Comparison of ENCODE assay signal across 8 mouse cellular contexts in genomic region chr13:21750159-21751017, GRCm38 (mm10). TPM values are rescaled to one million over a fixed set of nuclear protein-coding genes. Genes with fewer than 3 reads are reported as not detected.
DNase-seq lines count a peak whose midpoint lies in the region; ATAC-seq and TF ChIP-seq lines count a peak whose summit lies in the region.
"Not testable (repeated sequence)": the region's sequence is repeated elsewhere in the genome, so short reads cannot be mapped to it uniquely, and the experiment has no call there.

TSS of gene Hist1h4k (minus strand) at chr13:21750505.

- peak; percentile 81 for ATAC-seq in Patski
- peak; percentile 87 for ATAC-seq in hindbrain, embryonic 13.5 days (ENCODE audit: low FRiP score)

- peak within 1 kb of the TSS; percentile 79 for H3K9ac ChIP-seq in hindbrain, embryonic 13.5 days

- peak within 1 kb of the TSS; percentile 93 for H3K27ac ChIP-seq in hindbrain, embryonic 13.5 days

- H3K27me3 ChIP-seq in Patski; hindbrain, embryonic 13.5 days: not testable (repeated sequence)

- H3K4me3 ChIP-seq in hindbrain, embryonic 13.5 days: peak within 1 kb of the TSS; percentile 57

- not testable (repeated sequence) for H3K9me3 ChIP-seq in hindbrain, embryonic 13.5 days

- CTCF ChIA-PET in Patski (lab: Charles Lee): interaction anchor here (2.0 kb wide), 1 partner anchor 12 kb away, joined by 5 read pairs; no protein-coding TSS in a partner anchor

- POLR2A ChIA-PET in Patski (lab: Charles Lee): interaction anchor here (0.7 to 2.2 kb wide), 2 partner anchors 15 kb away, joined by 3 to 5 read pairs; partner anchors contain the start of gene Hist1h4j

- TF ChIP-seq CTCF in Patski (IDR thresholded peaks at IDR 0.05): not testable (repeated sequence)

- H3K4me2 ChIP-seq in hindbrain, embryonic 13.5 days: peak within 1 kb of the TSS; percentile 84

- H3K4me1 ChIP-seq in hindbrain, embryonic 13.5 days (replicated peaks): peaks cover 37% of the 10 kb centered on the region

- in situ Hi-C loops in Patski (cut with MboI; ENCODE audit: low pct_unique_long_range_greater_than_20kb): not testable (repeated sequence)

- peak; percentile 33 for DNase-seq in Patski (ENCODE audit: low read depth, low spot score)
- DNase-seq in cerebellum, postnatal 14 days: peak; percentile 94 to 97
- peak; percentile 90 for DNase-seq in frontal cortex, postnatal 25 days (ENCODE audit: low spot score in 2 of 2)
- peak; percentile 89 to 92 for DNase-seq in layer of hippocampus, postnatal 14 days (ENCODE audit: low spot score in 2 of 2)
- DNase-seq in lung, postnatal 10 days: peak; percentile 91
- peak; percentile 93 for DNase-seq in ovary, postnatal 14 days (ENCODE audit: low spot score)
- DNase-seq in thymus, postnatal 14 days: peak; percentile 98

- under 1% methylated on average over 47 of the region's 56 CpGs for WGBS in hindbrain, embryonic 13.5 days

- not testable (repeated sequence) for H3K36me3 ChIP-seq in hindbrain, embryonic 13.5 days

RNA-seq across cellular contexts. Expression of gene Hist1h4k, which starts in this region (rescaled TPM):
- polyA plus RNA-seq in Patski (2021): 6.5 TPM
- polyA plus RNA-seq in hindbrain, embryonic 13.5 days (2015; fragmentation: Nextera tagmentation; extraction: Ambion mirVana): 1.6 and 2.7 TPM in 2 replicates
- total RNA-seq in layer of hippocampus, postnatal 14 days (2021): 100 to 1,000 TPM; 229 to 266 TPM

Comparison
In these comparisons a context has a peak if more than half of its experiments do, and no peak if none do; other contexts are left out.
1. Peak in every context shown above with its lines: DNase-seq, ATAC-seq, H3K4me3 ChIP-seq and H3K27ac ChIP-seq.
2. DNase-seq: peak in every context shown above with its lines; median percentile 98 in thymus, postnatal 14 days; 96 in cerebellum, postnatal 14 days; 93 in ovary, postnatal 14 days; 91 in lung, postnatal 10 days; 90 in layer of hippocampus, postnatal 14 days; 90 in frontal cortex, postnatal 25 days; 33 in Patski.